Mouse (Mus musculus) urinary bladder, postnatal 36 days (tissue): ENCODE data around the gene Rhox2g.
"Not testable (repeated sequence)": the region's sequence is repeated elsewhere in the genome, so short reads cannot be mapped to it uniquely, and the experiment has no call there.

Experiments used
- DNase-seq, 2 experiments: peaks; one replicate each; pipeline ENCODE4 v3.0.0; 2022; ENCODE audit warnings: low spot score in 2 of 2, mixed read lengths in 1 of 2

Gene Rhox2g

DNA sequence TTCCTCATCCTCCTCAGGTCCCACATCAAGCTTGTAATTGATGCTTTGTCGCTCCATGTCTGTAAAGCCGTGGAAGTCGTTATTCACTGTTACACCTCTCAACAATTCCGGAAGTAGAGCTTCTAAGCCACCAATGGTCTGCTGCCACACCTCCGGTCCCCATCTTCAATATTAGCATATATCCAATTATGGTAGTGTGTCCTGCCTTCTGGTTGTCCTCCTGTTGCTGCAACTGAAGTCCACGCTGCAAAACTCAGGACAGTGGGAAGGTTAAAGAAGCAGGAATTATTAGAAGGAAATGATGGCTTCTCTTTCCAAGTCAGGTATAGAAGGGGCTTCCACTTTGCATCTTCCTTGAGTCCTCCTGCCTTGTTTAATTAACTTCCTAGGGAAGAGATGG is at the start of gene Rhox2g:
Rhox2g (minus strand) TSS at position 101 of the 400 bp plus-strand sequence.
- DNase-seq = not testable (repeated sequence)

DNA sequence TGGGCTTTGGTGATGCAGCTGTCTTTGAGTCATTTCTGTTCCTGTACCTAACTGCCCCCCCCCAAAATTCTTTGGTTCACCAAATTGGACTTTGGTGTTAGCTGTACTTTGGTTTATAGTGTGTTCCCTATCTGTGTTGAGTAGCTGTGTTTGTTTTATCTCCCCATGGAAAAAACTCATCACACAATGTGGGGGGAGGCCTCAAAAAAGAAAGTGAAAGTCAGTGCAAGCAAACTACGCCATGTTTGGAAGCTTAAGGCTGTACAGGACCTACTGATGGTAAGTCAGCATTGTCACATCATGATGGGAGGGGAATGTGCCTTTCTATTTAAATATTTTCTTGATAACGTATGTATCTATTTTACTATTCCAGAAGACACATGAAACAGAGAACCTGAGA is 49.0 kb upstream of the Rhox2g start:
- DNase-seq = no peak

DNA sequence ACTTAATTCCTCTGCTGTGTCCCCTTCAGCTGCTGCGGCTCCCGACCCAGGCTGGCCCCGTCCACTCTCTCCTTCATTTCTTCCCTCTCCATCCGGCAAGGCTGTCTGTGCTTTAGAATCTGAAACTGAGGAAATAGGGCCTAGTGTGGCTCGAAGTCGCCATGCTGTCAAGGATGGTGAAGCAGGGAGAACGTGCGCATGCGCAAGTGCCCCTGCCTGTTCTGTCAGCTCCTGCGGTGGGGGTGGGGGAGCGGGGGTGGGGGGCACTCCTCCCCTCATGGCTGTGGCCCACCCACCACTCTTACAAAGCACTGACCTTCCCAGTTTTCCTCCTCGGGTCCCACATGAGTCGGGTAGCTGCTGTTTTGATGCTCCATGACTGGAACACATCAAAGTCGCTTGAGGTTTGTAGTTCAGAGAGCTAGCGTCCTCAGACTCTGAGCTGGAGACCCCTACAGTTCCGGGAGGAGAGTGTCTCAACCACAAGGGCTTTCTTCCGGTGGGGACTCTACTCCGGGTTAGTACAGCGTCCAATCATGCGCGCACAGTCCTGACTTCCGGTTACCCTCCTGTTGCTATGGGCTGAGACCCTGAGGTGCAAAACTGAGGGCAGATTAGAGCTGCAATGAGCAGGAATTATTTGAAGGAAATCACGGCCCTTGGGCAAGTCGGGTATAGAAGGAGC is 39.9 kb upstream of the Rhox2g start:
- DNase-seq = no peak

DNA sequence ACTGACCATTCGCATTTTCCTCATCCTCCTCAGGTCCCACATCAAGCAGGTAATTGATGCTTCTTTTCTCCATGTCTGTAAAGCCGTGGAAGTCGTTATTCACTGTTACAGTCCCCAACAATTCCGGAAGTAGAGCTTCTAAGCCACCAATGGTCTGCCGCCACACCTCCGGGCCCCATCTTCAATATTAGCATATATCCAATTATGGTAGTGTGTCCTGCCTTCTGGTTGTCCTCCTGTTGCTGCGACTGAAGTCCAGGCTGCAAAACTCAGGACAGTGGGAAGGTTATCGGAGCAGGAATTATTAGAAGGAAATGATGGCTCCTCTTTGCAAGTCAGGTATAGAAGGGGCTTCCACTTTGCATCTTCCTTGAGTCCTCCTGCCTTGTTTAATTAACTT is 29.9 kb upstream of the Rhox2g start, which contains the start of gene Rhox2h:
Rhox2h (minus strand) TSS at position 101 of the 400 bp plus-strand sequence.
- DNase-seq = not testable (repeated sequence)

DNA sequence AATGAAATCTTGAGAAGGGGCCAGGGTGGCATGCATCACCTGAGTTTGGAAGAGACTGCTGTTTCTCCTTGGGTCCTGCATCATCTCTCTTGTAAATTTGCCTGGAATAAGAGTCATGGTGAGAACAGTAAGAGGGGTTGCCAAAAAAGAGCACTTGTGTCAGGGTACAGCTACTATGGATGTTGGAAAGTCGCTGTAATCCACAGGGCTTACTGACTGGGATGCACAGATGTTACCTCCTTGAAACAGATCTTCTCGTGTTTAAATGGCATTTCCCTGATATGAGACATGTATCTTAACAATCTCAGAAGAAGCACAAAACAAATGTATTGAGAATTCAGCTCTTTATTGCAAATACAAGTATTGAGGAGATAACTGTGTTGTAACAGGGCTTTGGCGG is 25.4 kb upstream of the Rhox2g start, which contains the start of gene Rhox3h:
Rhox3h (minus strand) TSS at position 101 of the 400 bp plus-strand sequence.
- not testable (repeated sequence) for DNase-seq

DNA sequence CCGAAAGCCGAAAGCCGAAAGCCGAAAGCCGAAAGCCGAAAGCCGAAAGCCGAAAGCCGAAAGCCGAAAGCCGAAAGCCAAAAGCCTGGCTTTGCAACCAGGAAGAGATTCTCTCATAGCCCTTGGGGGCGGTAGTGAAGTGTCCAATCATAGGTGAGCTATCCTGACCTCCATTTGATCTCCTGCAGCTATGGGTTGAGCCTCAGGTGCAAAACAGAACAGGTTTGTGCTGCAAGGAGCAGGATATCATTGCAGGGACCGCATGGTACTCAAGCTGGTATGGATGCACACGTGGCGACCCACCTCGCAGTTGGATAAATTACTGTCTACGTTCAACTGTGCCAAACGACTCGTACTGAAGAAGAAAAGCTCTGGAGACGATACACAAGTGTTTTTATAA is 8.0 kb upstream of the Rhox2g start, which contains the start of gene Rhox4g:
Rhox4g (minus strand) TSS at position 101 of the 400 bp plus-strand sequence.
- not testable (repeated sequence) for DNase-seq

DNA sequence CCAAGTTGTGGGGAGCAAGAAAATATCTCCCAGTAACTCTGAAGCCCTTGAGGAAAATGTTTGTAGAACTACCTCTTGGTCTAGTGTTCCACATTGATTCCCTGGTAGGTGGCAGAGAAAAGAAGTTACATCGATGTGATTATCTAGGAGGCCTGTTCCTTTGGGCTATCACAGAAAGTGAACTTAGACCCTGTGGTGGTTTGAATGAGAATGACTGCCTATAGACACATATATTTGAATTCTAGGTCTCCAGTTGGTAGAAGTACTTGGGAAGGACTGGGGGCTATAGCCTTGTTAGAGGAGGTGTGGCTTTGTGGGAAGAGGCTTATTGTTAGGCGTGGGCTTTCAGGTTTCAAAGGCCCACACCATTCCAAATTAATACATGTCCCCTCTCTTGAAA is 14.8 kb downstream of the Rhox2g start, which contains the start of gene Rhox3g:
Rhox3g (minus strand) TSS at position 101 of the 400 bp plus-strand sequence.
- DNase-seq = not testable (repeated sequence)

DNA sequence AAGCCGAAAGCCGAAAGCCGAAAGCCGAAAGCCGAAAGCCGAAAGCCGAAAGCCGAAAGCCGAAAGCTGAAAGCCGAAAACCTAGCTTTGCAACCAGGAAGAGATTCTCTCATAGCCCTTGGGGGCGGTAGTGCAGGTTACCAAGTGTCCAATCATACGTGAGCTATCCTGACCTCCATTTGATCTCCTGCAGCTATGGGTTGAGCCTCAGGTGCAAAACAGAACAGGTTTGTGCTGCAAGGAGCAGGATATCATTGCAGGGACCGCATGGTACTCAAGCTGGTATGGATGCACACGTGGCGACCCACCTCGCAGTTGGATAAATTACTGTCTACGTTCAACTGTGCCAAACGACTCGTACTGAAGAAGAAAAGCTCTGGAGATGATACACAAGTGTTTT is 35.7 kb downstream of the Rhox2g start, which contains the start of gene Rhox4f:
Rhox4f (minus strand) TSS at position 101 of the 400 bp plus-strand sequence.
- not testable (repeated sequence) for DNase-seq
